Mouse (Mus musculus): ENCODE results near the gene Orc2. TPM values are rescaled to one million over a fixed set of nuclear protein-coding genes. Genes with fewer than 3 reads are reported as not detected.

The Orc2 gene
- polyA plus RNA-seq (2015; fragmentation: Nextera tagmentation; extraction: Ambion mirVana): 25.5 and 27.9 TPM in 2 replicates

- peak; percentile 100 for ATAC-seq (ENCODE audit: low FRiP score)
- H3K4me2 ChIP-seq: peak within 1 kb of the TSS; percentile 96
- H3K9me3 ChIP-seq: peaks cover 19% of the 10 kb centered on the region
Measured at GRCm38 (mm10) chr1:58504577-58505254, at the start of gene Orc2. Orc2 (minus strand) TSS chr1:58505109.

GRCm38 (mm10) chr1:58541386-58541785 lies 36.5 kb upstream of the Orc2 start:
- H3K27ac ChIP-seq: no peak overlapping the region
- H3K9me3 ChIP-seq: no peaks in the 10 kb centered on the region
- ATAC-seq (ENCODE audit: low FRiP score): no peak
- H3K9ac ChIP-seq: no peak overlapping the region
- H3K36me3 ChIP-seq: peaks cover 63% of the 10 kb centered on the region
- no peak overlapping the region for H3K4me3 ChIP-seq
- H3K27me3 ChIP-seq: no peaks in the 10 kb centered on the region
- H3K4me2 ChIP-seq: no peak overlapping the region
- no peaks in the 10 kb centered on the region for H3K4me1 ChIP-seq (replicated peaks)
- 91% methylated on average over 1 of the region's 1 CpGs for WGBS

More at GRCm38 (mm10) chr1:58504577-58505254, at the start of gene Orc2:
- peak within 1 kb of the TSS; percentile 94 for H3K9ac ChIP-seq
- WGBS: under 1% methylated on average over 64 of the region's 64 CpGs
- H3K4me3 ChIP-seq: peak within 1 kb of the TSS; percentile 92
- H3K27me3 ChIP-seq: no peaks in the 10 kb centered on the region
- H3K27ac ChIP-seq: peak within 1 kb of the TSS; percentile 89
- peaks cover 20% of the 10 kb centered on the region for H3K4me1 ChIP-seq (replicated peaks)
- H3K36me3 ChIP-seq: peaks cover 31% of the 10 kb centered on the region

GRCm38 (mm10) chr1:58507249-58507648 lies 2.3 kb upstream of the Orc2 start:
- no peak for ATAC-seq (ENCODE audit: low FRiP score)
- WGBS: 98% methylated on average over 3 of the region's 3 CpGs
- H3K36me3 ChIP-seq: peaks cover 21% of the 10 kb centered on the region

GRCm38 (mm10) chr1:58503793-58504370 lies 1.0 kb downstream of the Orc2 start:
- no peak for ATAC-seq (ENCODE audit: low FRiP score)
- H3K9me3 ChIP-seq: peaks cover 12% of the 10 kb centered on the region

More at GRCm38 (mm10) chr1:58507249-58507648, 2.3 kb upstream of the Orc2 start:
- H3K9ac ChIP-seq: no peak overlapping the region
- no peak overlapping the region for H3K27ac ChIP-seq
- H3K4me3 ChIP-seq: no peak overlapping the region
- H3K4me2 ChIP-seq: no peak overlapping the region
- peaks cover 19% of the 10 kb centered on the region for H3K9me3 ChIP-seq
- H3K4me1 ChIP-seq (replicated peaks): peaks cover 20% of the 10 kb centered on the region
- no peaks in the 10 kb centered on the region for H3K27me3 ChIP-seq

GRCm38 (mm10) chr1:58503134-58503533 lies 1.8 kb downstream of the Orc2 start:
- no peak for ATAC-seq (ENCODE audit: low FRiP score)
- no peak overlapping the region for H3K9ac ChIP-seq
- H3K4me2 ChIP-seq: peak overlapping the region; percentile 96
- no peaks in the 10 kb centered on the region for H3K27me3 ChIP-seq
- H3K9me3 ChIP-seq: peaks cover 10% of the 10 kb centered on the region
- H3K27ac ChIP-seq: no peak overlapping the region
- peaks cover 37% of the 10 kb centered on the region for H3K36me3 ChIP-seq
- peak overlapping the region; percentile 92 for H3K4me3 ChIP-seq
- H3K4me1 ChIP-seq (replicated peaks): peaks cover 20% of the 10 kb centered on the region

More at GRCm38 (mm10) chr1:58503793-58504370, 1.0 kb downstream of the Orc2 start:
- peak overlapping the region; percentile 94 for H3K9ac ChIP-seq
- peak overlapping the region; percentile 89 for H3K27ac ChIP-seq
- H3K36me3 ChIP-seq: peaks cover 34% of the 10 kb centered on the region
- H3K4me3 ChIP-seq: peak overlapping the region; percentile 92
- 35% methylated on average over 9 of the region's 9 CpGs for WGBS
- no peaks in the 10 kb centered on the region for H3K27me3 ChIP-seq
- H3K4me2 ChIP-seq: peak overlapping the region; percentile 96
- peaks cover 20% of the 10 kb centered on the region for H3K4me1 ChIP-seq (replicated peaks)

- no peak overlapping the region for H3K9ac ChIP-seq
- no peak for ATAC-seq (ENCODE audit: low FRiP score)
- peaks cover 58% of the 10 kb centered on the region for H3K36me3 ChIP-seq
- H3K27me3 ChIP-seq: no peaks in the 10 kb centered on the region
- H3K4me2 ChIP-seq: no peak overlapping the region
- peaks cover 10% of the 10 kb centered on the region for H3K4me1 ChIP-seq (replicated peaks)
- H3K9me3 ChIP-seq: no peaks in the 10 kb centered on the region
- H3K4me3 ChIP-seq: no peak overlapping the region
- WGBS: 98% methylated on average over 1 of the region's 1 CpGs
- H3K27ac ChIP-seq: no peak overlapping the region
Measured at GRCm38 (mm10) chr1:58498758-58499157, 6.2 kb downstream of the Orc2 start.

GRCm38 (mm10) chr1:58497678-58498077 lies 7.2 kb downstream of the Orc2 start:
- WGBS: 94% methylated on average over 4 of the region's 4 CpGs
- no peak overlapping the region for H3K4me2 ChIP-seq
- no peak overlapping the region for H3K4me3 ChIP-seq
- ATAC-seq (ENCODE audit: low FRiP score): no peak
- no peaks in the 10 kb centered on the region for H3K27me3 ChIP-seq
- no peak overlapping the region for H3K9ac ChIP-seq
- no peaks in the 10 kb centered on the region for H3K9me3 ChIP-seq
- no peaks in the 10 kb centered on the region for H3K4me1 ChIP-seq (replicated peaks)
- no peak overlapping the region for H3K27ac ChIP-seq
- H3K36me3 ChIP-seq: peaks cover 65% of the 10 kb centered on the region

- no peak overlapping the region for H3K4me2 ChIP-seq
- no peak overlapping the region for H3K27ac ChIP-seq
- peaks cover 85% of the 10 kb centered on the region for H3K36me3 ChIP-seq
- H3K9me3 ChIP-seq: no peaks in the 10 kb centered on the region
- no peak overlapping the region for H3K4me3 ChIP-seq
- no peaks in the 10 kb centered on the region for H3K27me3 ChIP-seq
- 84% methylated on average over 6 of the region's 6 CpGs for WGBS
- H3K9ac ChIP-seq: no peak overlapping the region
- no peaks in the 10 kb centered on the region for H3K4me1 ChIP-seq (replicated peaks)
- no peak for ATAC-seq (ENCODE audit: low FRiP score)
Measured at GRCm38 (mm10) chr1:58495603-58496002, 9.3 kb downstream of the Orc2 start.

GRCm38 (mm10) chr1:58482647-58483046 lies 22.3 kb downstream of the Orc2 start:
- 90% methylated on average over 4 of the region's 4 CpGs for WGBS
- no peak overlapping the region for H3K9ac ChIP-seq
- no peaks in the 10 kb centered on the region for H3K4me1 ChIP-seq (replicated peaks)
- H3K36me3 ChIP-seq: peaks cover 86% of the 10 kb centered on the region
- no peak overlapping the region for H3K4me3 ChIP-seq
- H3K27me3 ChIP-seq: no peaks in the 10 kb centered on the region
- H3K9me3 ChIP-seq: no peaks in the 10 kb centered on the region
- ATAC-seq (ENCODE audit: low FRiP score): no peak
- H3K27ac ChIP-seq: no peak overlapping the region
- no peak overlapping the region for H3K4me2 ChIP-seq

- peaks cover 84% of the 10 kb centered on the region for H3K36me3 ChIP-seq
- no peaks in the 10 kb centered on the region for H3K27me3 ChIP-seq
- no peaks in the 10 kb centered on the region for H3K4me1 ChIP-seq (replicated peaks)
- no peak for ATAC-seq (ENCODE audit: low FRiP score)
- H3K4me2 ChIP-seq: no peak overlapping the region
- H3K9ac ChIP-seq: no peak overlapping the region
- no peak overlapping the region for H3K27ac ChIP-seq
- no peaks in the 10 kb centered on the region for H3K9me3 ChIP-seq
- H3K4me3 ChIP-seq: no peak overlapping the region
- 93% methylated on average over 8 of the region's 8 CpGs for WGBS
Measured at GRCm38 (mm10) chr1:58475662-58476061, 29.2 kb downstream of the Orc2 start.

GRCm38 (mm10) chr1:58465561-58465960 lies 39.3 kb downstream of the Orc2 start:
- 92% methylated on average over 4 of the region's 4 CpGs for WGBS

GRCm38 (mm10) chr1:58465042-58465441 lies 39.9 kb downstream of the Orc2 start:
- H3K4me1 ChIP-seq (replicated peaks): no peaks in the 10 kb centered on the region

More at GRCm38 (mm10) chr1:58465561-58465960, 39.3 kb downstream of the Orc2 start:
- ATAC-seq (ENCODE audit: low FRiP score): no peak
- no peak overlapping the region for H3K4me3 ChIP-seq
- no peaks in the 10 kb centered on the region for H3K27me3 ChIP-seq
- no peak overlapping the region for H3K4me2 ChIP-seq
- H3K36me3 ChIP-seq: peaks cover 90% of the 10 kb centered on the region
- H3K9ac ChIP-seq: no peak overlapping the region
- no peak overlapping the region for H3K27ac ChIP-seq
- no peaks in the 10 kb centered on the region for H3K9me3 ChIP-seq
- no peaks in the 10 kb centered on the region for H3K4me1 ChIP-seq (replicated peaks)

GRCm38 (mm10) chr1:58463935-58464334 lies 41.0 kb downstream of the Orc2 start:
- Histone ChIP-seq H3K27ac (no peak overlapping the region), H3K9ac (no peak overlapping the region), H3K27me3 (no peaks in the 10 kb centered on the region), H3K4me3 (no peak overlapping the region), H3K36me3 (peaks cover 89% of the 10 kb centered on the region), H3K9me3 (no peaks in the 10 kb centered on the region), H3K4me1 (replicated peaks) (no peaks in the 10 kb centered on the region), H3K4me2 (no peak overlapping the region)
- ATAC-seq (ENCODE audit: low FRiP score): no peak
- WGBS: 92% methylated on average over 2 of the region's 2 CpGs

More at GRCm38 (mm10) chr1:58465042-58465441, 39.9 kb downstream of the Orc2 start:
- Histone ChIP-seq H3K36me3 (peaks cover 90% of the 10 kb centered on the region), H3K27ac (no peak overlapping the region), H3K27me3 (no peaks in the 10 kb centered on the region), H3K4me2 (no peak overlapping the region), H3K9ac (no peak overlapping the region), H3K9me3 (no peaks in the 10 kb centered on the region), H3K4me3 (no peak overlapping the region)
- no peak for ATAC-seq (ENCODE audit: low FRiP score)
- 91% methylated on average over 4 of the region's 4 CpGs for WGBS
